Comparison of ENCODE assay signal across 13 mouse cellular contexts in genomic region chr1:165344453-165344852, GRCm38 (mm10). TPM values are rescaled to one million over a fixed set of nuclear protein-coding genes. Genes with fewer than 3 reads are reported as not detected.
A peak's percentile ranks its signal among the peaks of the same experiment; 100 is the strongest.
DNase-seq lines count a peak whose midpoint lies in the region; ATAC-seq lines count a peak whose summit lies in the region.
"Had no signal": no experiment of that assay in that cellular context is flagged by ENCODE, and none has a peak within 500 bp of the region (broad histone marks: within the 10 kb centered on the region; RNA-seq: fewer than 3 reads in every experiment).

No protein-coding gene starts in this region.

- H3K36me3 ChIP-seq in midbrain, embryonic 12.5 days, result no peaks in the 10 kb centered on the region
- no peaks in the 10 kb centered on the region for H3K36me3 ChIP-seq in midbrain, embryonic 10.5 days

- no peaks in the 10 kb centered on the region for H3K27me3 ChIP-seq in midbrain, embryonic 12.5 days
- H3K27me3 ChIP-seq in midbrain, embryonic 10.5 days (ENCODE audit: low read depth, poor library complexity, severe bottlenecking), result no peaks in the 10 kb centered on the region

- no peak overlapping the region for H3K9ac ChIP-seq in midbrain, embryonic 12.5 days (replicated peaks)

- no peaks in the 10 kb centered on the region for H3K9me3 ChIP-seq in midbrain, embryonic 12.5 days
- no peaks in the 10 kb centered on the region for H3K9me3 ChIP-seq in midbrain, embryonic 10.5 days (replicated peaks)

- 0 out of 2 replicates have a peak, but pooled peaks have one; percentile 34 for ATAC-seq in midbrain, embryonic 12.5 days (ENCODE audit: low FRiP score, low read depth)
- ATAC-seq: inflammation-experienced regulatory T-cells, adult 6 months had no signal

- 66% methylated on average over 4 of the region's 4 CpGs for WGBS in midbrain, embryonic 12.5 days
- WGBS in midbrain, embryonic 10.5 days, result 69% methylated on average over 4 of the region's 4 CpGs

- no peak overlapping the region for H3K4me3 ChIP-seq in midbrain, embryonic 12.5 days
- H3K4me3 ChIP-seq in midbrain, embryonic 10.5 days, result no peak overlapping the region
- H3K4me3 ChIP-seq: gastrocnemius, adult 2 months had no signal

- H3K27ac ChIP-seq in midbrain, embryonic 12.5 days (replicated peaks), result no peak overlapping the region
- no peak overlapping the region for H3K27ac ChIP-seq in midbrain, embryonic 10.5 days (replicated peaks)
- H3K27ac ChIP-seq: gastrocnemius, adult 2 months had no signal

- no peak overlapping the region for H3K4me2 ChIP-seq in midbrain, embryonic 12.5 days (replicated peaks)

- DNase-seq in adrenal gland, adult 8-10 months, result peak; percentile 21
- no peak for DNase-seq in adrenal gland, postnatal 4 days (ENCODE audit: low spot score in 2 of 2)
- DNase-seq in midbrain, embryonic 10.5 days (ENCODE audit: low spot score), result no peak
- DNase-seq in forelimb bud, embryonic 11.5 days (ENCODE audit: low read depth, low spot score), result peak; percentile 35
- DNase-seq in retina, postnatal 1 day, result peak; percentile 47
- no peak for DNase-seq in thymus, postnatal 14 days
- DNase-seq in layer of hippocampus, adult 8-10 months (ENCODE audit: low spot score in 2 of 2), result no peak
- DNase-seq: B cell, adult 2 months; cerebellum, postnatal 36 days; gastrocnemius, adult 2 months; lung, postnatal 36 days had no signal

- no peaks in the 10 kb centered on the region for H3K4me1 ChIP-seq in midbrain, embryonic 12.5 days
- no peaks in the 10 kb centered on the region for H3K4me1 ChIP-seq in midbrain, embryonic 10.5 days

RNA-seq across cellular contexts. Expression of gene Gpr161, which starts 48.9 kb away (rescaled TPM):
- total RNA-seq in adrenal gland, adult 8-10 months (2022), result 1 to 10 TPM in 3 of 4 experiments, under 1 TPM in 1; 0.92 to 1.3 (median 1.2) TPM
- 1 to 10 TPM; 4.2 to 5.6 TPM for total RNA-seq in adrenal gland, postnatal 4 days (2021)
- 3.2 and 3.9 TPM in 2 replicates for polyA plus RNA-seq in midbrain, embryonic 12.5 days (2016; fragmentation: Nextera tagmentation; extraction: Ambion mirVana)
- 1.4 and 1.6 TPM in 2 replicates for polyA plus RNA-seq in midbrain, embryonic 10.5 days (2016; fragmentation: Nextera tagmentation; extraction: Ambion mirVana)
- 10 to 100 TPM; 48.2 to 76.2 (median 62.3) TPM for total RNA-seq in layer of hippocampus, adult 8-10 months (2022)
- polyA plus RNA-seq: inflammation-experienced regulatory T-cells, adult 6 months had no signal

Comparison
In these comparisons a context has a peak if more than half of its experiments do, and no peak if none do; other contexts are left out.
1. DNase-seq: peak in adrenal gland, adult 8-10 months (single experiment), forelimb bud, embryonic 11.5 days (single experiment) and retina, postnatal 1 day (single experiment); none in adrenal gland, postnatal 4 days (0 of 2), midbrain, embryonic 10.5 days (single experiment), thymus, postnatal 14 days (single experiment) and layer of hippocampus, adult 8-10 months (0 of 2).
2. RNA of gene Gpr161, which starts 48.9 kb away (total RNA-seq): 48.2 to 76.2 TPM in layer of hippocampus, adult 8-10 months; 4.2 to 5.6 TPM in adrenal gland, postnatal 4 days and 0.92 to 1.3 TPM in adrenal gland, adult 8-10 months; every median in the first group is over 4 times any median in the second.